8 mouse cellular contexts compared by ENCODE assay signal in genomic region chr2:33154751-33155372, GRCm38 (mm10). TPM values are rescaled to one million over a fixed set of nuclear protein-coding genes. Genes with fewer than 3 reads are reported as not detected.
A peak's percentile ranks its signal among the peaks of the same experiment; 100 is the strongest.
DNase-seq lines count a peak whose midpoint lies in the region; ATAC-seq and TF ChIP-seq lines count a peak whose summit lies in the region.

No protein-coding gene starts in this region.

- H3K4me1 ChIP-seq in cortical plate, adult 2 months (ENCODE audit: control insufficient read depth, insufficient read depth, low read length), result peaks cover 3% of the 10 kb centered on the region
- peaks cover 7% of the 10 kb centered on the region; the same call in 1 of the 2 replicates for H3K4me1 ChIP-seq in intestine, embryonic 16.5 days (ENCODE audit: control insufficient read depth, insufficient read depth, low read length)
- H3K4me1 ChIP-seq in midbrain, embryonic 16.5 days (ENCODE audit: control insufficient read depth, insufficient read depth, low read length), result no peaks in the 10 kb centered on the region

- no peak overlapping the region for H3K27ac ChIP-seq in cortical plate, adult 2 months (ENCODE audit: insufficient read depth, low read length)
- no peak overlapping the region for H3K27ac ChIP-seq in intestine, embryonic 16.5 days (ENCODE audit: low read length)
- H3K27ac ChIP-seq in midbrain, embryonic 16.5 days (ENCODE audit: low read length), result no peak overlapping the region

- TF ChIP-seq CTCF in cortical plate, adult 2 months (IDR thresholded peaks at IDR 0.05; ENCODE audit: extremely low read depth, insufficient read depth, low read length), result peak; percentile 97

- H3K9me3 ChIP-seq in intestine, embryonic 16.5 days (ENCODE audit: control insufficient read depth, low read length), result no peaks in the 10 kb centered on the region
- H3K9me3 ChIP-seq in midbrain, embryonic 16.5 days (replicated peaks; ENCODE audit: control insufficient read depth, low read length, poor library complexity, severe bottlenecking), result no peaks in the 10 kb centered on the region

- peak; percentile 47 for ATAC-seq in intestine, embryonic 16.5 days
- ATAC-seq in midbrain, embryonic 16.5 days, result peak; percentile 74; the same call in 1 of the 2 replicates

- H3K36me3 ChIP-seq in intestine, embryonic 16.5 days (ENCODE audit: control insufficient read depth, insufficient read depth, low read length), result no peaks in the 10 kb centered on the region
- H3K36me3 ChIP-seq in midbrain, embryonic 16.5 days (ENCODE audit: control insufficient read depth, insufficient read depth, low read length), result peaks cover 15% of the 10 kb centered on the region

- WGBS in intestine, embryonic 16.5 days, result 19% methylated on average over 5 of the region's 5 CpGs
- 24% methylated on average over 5 of the region's 5 CpGs for WGBS in midbrain, embryonic 16.5 days

- intact Hi-C loops in left cerebral cortex, postnatal 25 days (cut with DNase I), result loop anchor here (1.0 to 10.0 kb wide), 2 partner anchors 160 to 194 kb away; no protein-coding TSS in a partner anchor

- H3K4me2 ChIP-seq in intestine, embryonic 16.5 days (ENCODE audit: low read depth, low read length), result no peak overlapping the region
- no peak overlapping the region for H3K4me2 ChIP-seq in midbrain, embryonic 16.5 days (ENCODE audit: low read length)

- TF ChIP-seq POLR2A in cortical plate, adult 2 months (IDR thresholded peaks at IDR 0.05; ENCODE audit: extremely low read depth, insufficient read depth, low read length), result no peak

- H3K4me3 ChIP-seq in cortical plate, adult 2 months (ENCODE audit: insufficient read depth, low read length), result no peak overlapping the region
- H3K4me3 ChIP-seq in intestine, embryonic 16.5 days (ENCODE audit: low read length), result no peak overlapping the region
- no peak overlapping the region for H3K4me3 ChIP-seq in midbrain, embryonic 16.5 days (ENCODE audit: low read depth, low read length)

- DNase-seq in urinary bladder, adult 18-20 months (ENCODE audit: low spot score in 2 of 2), result peak; percentile 53 to 60
- DNase-seq in urinary bladder, postnatal 10 days (ENCODE audit: low spot score), result no peak
- peak; percentile 67 to 71 for DNase-seq in gastrocnemius, adult 8-10 months (ENCODE audit: low spot score in 2 of 2)
- peak; percentile 79 to 84 for DNase-seq in left cerebral cortex, postnatal 25 days (ENCODE audit: low spot score in 2 of 2)
- peak; percentile 24 to 35 for DNase-seq in spleen, postnatal 36 days (ENCODE audit: low spot score in 2 of 2)

- no peaks in the 10 kb centered on the region for H3K27me3 ChIP-seq in intestine, embryonic 16.5 days (replicated peaks; ENCODE audit: control insufficient read depth, insufficient read depth, low read length)
- no peaks in the 10 kb centered on the region for H3K27me3 ChIP-seq in midbrain, embryonic 16.5 days (ENCODE audit: control insufficient read depth, insufficient read depth, low read depth, low read length)

- no peak overlapping the region for H3K9ac ChIP-seq in intestine, embryonic 16.5 days (ENCODE audit: low read depth, low read length)
- no peak overlapping the region for H3K9ac ChIP-seq in midbrain, embryonic 16.5 days (ENCODE audit: low read depth, low read length)

RNA-seq across cellular contexts. Expression of gene Garnl3, which starts 23.4 kb away (rescaled TPM):
- polyA plus RNA-seq in cortical plate, adult 2 months (2012; rRNA removed), result 123 and 124 TPM in 2 replicates
- total RNA-seq in gastrocnemius, adult 8-10 months (2022), result 1 to 10 TPM in 1 of 4 experiments, under 1 TPM in 2, not detected in 1; 0.32 to 1.1 (median 0.99) TPM
- 8.7 and 10.2 TPM in 2 replicates for polyA plus RNA-seq in intestine, embryonic 16.5 days (2015; fragmentation: Nextera tagmentation; extraction: Ambion mirVana)
- total RNA-seq in left cerebral cortex, postnatal 25 days (2021), result 100 to 1,000 TPM; 117 to 125 TPM
- 71.6 and 75.8 TPM in 2 replicates for polyA plus RNA-seq in midbrain, embryonic 16.5 days (2015; fragmentation: Nextera tagmentation; extraction: Ambion mirVana)
